ENCODE assay signal across 10 mouse cellular contexts in the genomic region with DNA sequence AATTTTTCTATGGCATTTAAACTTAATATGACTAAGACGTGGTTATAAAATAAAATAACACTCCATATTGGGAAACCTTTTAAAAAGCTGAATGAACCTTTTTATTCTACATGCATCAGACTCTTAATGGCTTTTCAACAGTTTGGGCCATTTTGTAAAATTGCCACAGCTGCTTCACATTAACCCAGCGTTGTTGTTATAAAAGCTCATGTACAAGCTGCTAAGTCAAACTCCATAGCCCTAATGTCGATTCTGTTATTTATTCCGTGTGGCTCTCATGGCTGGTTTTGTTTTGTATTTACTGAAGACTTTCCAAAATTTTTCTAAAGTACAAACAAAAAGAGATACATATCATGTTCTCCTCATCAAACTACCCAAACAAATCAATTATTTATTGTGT.
"Had no signal": no experiment of that assay in that cellular context is flagged by ENCODE, and none has a peak within 500 bp of the region (broad histone marks: within the 10 kb centered on the region; RNA-seq: fewer than 3 reads in every experiment).

No protein-coding gene starts in this region.

- DNase-seq: kidney, adult 11 months; kidney, adult 9 months; kidney, postnatal 10 days; kidney, postnatal 4 days; lung, adult 2 months; lung, postnatal 14 days; right cerebral cortex, postnatal 14 days had no signal

- H3K9ac ChIP-seq: liver, embryonic 14.5 days; midbrain, embryonic 13.5 days had no signal

- ATAC-seq: midbrain, embryonic 13.5 days had no signal

- H3K36me3 ChIP-seq: midbrain, embryonic 13.5 days had no signal

- H3K9me3 ChIP-seq: midbrain, embryonic 13.5 days had no signal

- H3K27ac ChIP-seq: layer of hippocampus, adult 2 months; liver, embryonic 14.5 days; midbrain, embryonic 13.5 days had no signal

- H3K4me1 ChIP-seq: midbrain, embryonic 13.5 days had no signal

- H3K4me3 ChIP-seq: layer of hippocampus, adult 2 months; midbrain, embryonic 13.5 days had no signal

- H3K27me3 ChIP-seq: midbrain, embryonic 13.5 days had no signal

- H3K4me2 ChIP-seq: midbrain, embryonic 13.5 days had no signal
